Mouse (Mus musculus): ENCODE measurements around the gene Rap1gap2. TPM values are rescaled to one million over a fixed set of nuclear protein-coding genes. Genes with fewer than 3 reads are reported as not detected.

Rap1gap2 gene
- polyA plus RNA-seq (2017; shearing (Covaris generic)) = 11.7 TPM

DNA sequence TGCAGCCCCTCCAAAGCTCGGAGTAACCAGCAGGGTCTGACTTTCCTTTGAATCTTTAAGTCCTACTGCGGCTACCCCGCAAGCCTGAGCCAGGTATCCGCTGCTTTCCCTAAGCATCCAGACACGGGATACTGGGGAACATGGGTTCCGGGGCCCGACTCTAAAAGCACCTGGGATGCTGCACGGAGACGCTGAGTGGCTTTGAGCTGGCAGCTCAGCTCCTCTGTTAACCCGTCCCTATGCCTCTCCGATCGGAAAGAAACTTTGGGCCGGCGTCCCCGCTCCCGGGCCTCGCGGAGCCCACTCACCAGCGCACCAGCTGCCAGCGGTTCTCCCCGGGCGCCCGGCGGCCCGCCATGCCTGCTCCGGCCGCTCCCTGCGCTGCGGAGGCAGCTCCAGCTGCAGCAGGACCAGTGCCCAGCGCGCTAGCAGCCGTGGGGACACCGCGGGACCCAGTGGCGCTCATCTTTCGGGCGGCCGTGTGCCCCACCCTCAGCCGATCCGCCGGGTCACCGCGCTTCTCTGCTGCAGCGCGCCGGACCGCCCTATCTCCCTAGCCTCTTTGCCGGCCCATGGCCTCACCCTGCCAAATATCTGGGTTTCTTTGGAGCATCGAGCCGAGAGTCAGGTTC lies at the start of gene Rap1gap2:
TSS of gene Rap1gap2 (minus strand) at position 371 of the 632 bp plus-strand sequence.

DNA sequence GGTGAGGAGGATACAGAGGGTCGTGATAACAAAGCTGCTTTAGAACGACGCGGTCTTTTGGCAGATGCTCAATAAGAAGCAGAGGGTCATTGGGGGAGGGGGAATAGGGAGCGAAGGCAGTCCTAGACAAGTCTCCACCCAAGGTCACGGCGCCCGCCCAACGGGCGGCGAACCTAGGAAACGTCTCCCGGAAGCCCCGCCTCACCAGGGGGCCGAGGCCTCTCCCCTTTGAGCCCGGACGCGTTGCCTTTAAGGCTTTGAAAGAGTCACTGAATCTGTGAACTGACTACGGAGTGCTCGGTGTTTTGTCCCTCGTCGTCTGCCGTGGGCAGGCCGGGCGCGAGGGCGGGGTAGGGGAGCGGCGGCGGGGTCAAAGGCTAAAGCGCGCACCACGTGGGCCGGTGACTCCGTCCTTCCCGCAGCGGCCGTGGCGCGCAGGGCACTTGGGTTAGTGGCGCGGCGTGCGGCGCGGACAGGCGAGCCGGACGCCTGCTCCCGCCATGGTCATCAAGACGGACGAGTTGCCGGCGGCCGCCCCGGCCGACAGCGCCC lies 38.5 kb upstream of the Rap1gap2 start, which contains the start of gene Cluh:
TSS of gene Cluh (plus strand) at position 401 of the 552 bp plus-strand sequence.

DNA sequence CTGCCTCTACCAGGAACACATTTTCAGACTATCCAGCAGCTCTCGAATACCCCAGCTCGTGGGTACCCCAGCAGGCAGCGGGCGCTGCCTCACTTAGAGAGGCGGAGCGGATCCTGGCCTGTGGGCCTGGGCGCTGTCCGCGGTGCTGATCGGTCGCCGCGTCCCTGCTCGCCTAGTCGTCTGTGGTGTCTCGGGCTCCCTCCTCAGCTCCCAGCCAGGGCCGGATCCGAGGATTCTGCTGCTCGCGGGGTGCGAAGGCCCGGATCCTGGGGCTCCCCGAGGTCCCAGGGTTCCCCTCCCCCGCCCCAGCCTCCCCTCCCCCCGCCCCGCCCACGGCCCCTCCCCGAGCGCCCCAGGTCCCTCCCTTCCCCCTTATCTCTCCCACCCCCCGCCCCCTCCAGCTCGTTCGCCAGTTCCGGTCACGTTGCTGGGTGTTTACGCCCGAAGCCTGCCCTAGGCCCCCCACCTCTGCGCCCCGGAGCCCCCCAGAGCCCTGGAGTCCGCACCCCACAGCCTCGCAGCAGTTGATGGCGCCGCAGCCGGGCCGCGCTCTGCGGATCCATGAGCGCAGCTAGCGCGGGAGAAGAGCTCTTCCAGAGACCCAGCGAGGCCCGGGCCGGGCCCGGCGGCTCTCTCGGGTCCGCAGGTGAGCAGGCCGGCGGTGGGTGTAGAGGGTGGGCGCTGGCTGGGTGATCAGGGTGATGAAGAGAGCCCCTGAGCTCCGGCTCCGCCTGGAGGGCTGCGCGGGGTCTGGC lies 8.7 kb upstream of the Rap1gap2 start, which contains the start of gene Ccdc92b:
TSS of gene Ccdc92b (plus strand) at position 405 of the 755 bp plus-strand sequence.

DNA sequence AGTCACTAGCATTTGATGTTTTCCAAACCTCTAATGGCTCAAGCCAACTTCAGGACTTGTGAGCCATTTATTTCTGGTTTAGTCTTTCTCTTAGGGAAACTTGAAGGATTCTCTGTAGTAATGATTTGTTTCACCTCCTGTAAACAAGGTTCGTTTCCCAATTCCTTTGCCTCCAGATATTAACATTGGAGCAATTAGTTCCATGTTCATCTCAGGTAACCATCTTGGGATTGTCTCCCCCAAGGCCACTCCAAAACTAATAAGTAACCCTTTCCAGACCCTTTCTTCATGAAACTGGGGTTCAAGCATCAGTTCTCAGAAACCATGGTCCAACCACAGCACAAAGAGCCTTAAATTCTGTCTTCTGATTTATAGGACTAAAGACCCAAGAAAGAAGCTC lies 248.9 kb downstream of the Rap1gap2 start, which contains the start of gene Olfr412:
TSS of gene Olfr412 (plus strand) at position 301 of the 400 bp plus-strand sequence.

DNA sequence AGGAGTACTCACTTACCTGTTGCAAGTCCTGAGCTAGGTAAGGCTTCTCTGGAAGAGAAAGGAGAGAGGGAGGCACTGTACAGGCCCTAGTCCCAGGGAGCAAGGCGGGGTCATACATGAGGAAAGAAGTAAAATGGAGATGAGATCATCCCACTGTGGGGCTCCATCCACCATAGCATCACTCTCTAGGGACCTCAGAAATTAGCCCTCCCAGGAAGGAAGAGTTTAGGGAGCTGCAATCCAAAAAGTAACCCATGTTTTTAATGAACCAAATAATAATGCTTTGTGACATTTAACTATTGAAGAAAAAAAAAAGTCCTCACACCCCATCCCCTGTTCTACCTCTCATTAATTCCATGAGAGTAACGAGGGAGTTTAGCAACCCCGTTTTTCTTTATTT lies 258.2 kb downstream of the Rap1gap2 start, which contains the start of gene Olfr411:
TSS of gene Olfr411 (minus strand) at position 101 of the 400 bp plus-strand sequence.

DNA sequence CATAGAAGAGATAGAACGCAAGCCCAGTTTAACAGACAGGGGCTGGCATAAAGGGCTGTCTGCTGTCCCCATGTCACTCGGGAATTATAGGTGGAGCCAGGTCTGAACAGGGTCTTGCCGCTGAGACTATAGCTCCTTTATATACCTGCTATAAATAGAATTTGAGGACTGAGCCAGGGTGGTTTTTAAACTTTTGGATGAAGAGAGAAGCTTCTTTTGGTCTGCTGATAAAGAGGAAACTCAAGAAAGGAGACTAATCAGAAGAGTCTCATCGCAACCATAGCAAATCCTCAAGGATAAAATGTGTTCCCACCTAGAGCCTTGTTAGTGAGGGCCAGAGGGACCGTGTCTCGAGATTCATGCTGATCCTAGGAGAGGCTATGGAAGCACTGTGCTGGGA lies 272.8 kb downstream of the Rap1gap2 start, which contains the start of gene Olfr410:
TSS of gene Olfr410 (minus strand) at position 101 of the 400 bp plus-strand sequence.

Other genes with a start within 250 kb of the Rap1gap2 start
- gene Olfr412, start 248.8 kb downstream of the Rap1gap2 start, polyA plus RNA-seq (2017; shearing (Covaris generic)) = not detected
- gene Ccdc92b, start 8.7 kb upstream of the Rap1gap2 start, polyA plus RNA-seq (2017; shearing (Covaris generic)) = not detected
- 28.2 TPM for gene Cluh, start 38.6 kb upstream of the Rap1gap2 start, polyA plus RNA-seq (2017; shearing (Covaris generic))
- gene Pafah1b1, start 113.8 kb upstream of the Rap1gap2 start, polyA plus RNA-seq (2017; shearing (Covaris generic)) = 103 TPM
- 31.3 TPM for gene Mettl16, start 159.9 kb upstream of the Rap1gap2 start, polyA plus RNA-seq (2017; shearing (Covaris generic))
- 18.8 TPM for gene Mnt, start 220.0 kb upstream of the Rap1gap2 start, polyA plus RNA-seq (2017; shearing (Covaris generic))